Mouse (Mus musculus) megakaryocyte, embryonic 14.5 days (primary cell): Measurements from ENCODE around the gene Slc36a3.

ENCODE experiments used
- FLI1 ChIP-seq: IDR thresholded peaks from 2 replicates; pipeline ENCODE4 v1.6.1; 2012; ENCODE audit warnings: low read length, inconsistent platforms, mixed read lengths
- GATA1 ChIP-seq: IDR thresholded peaks from 3 replicates; pipeline ENCODE4 v1.6.1; 2012; ENCODE audit warnings: mixed read lengths, low read length, inconsistent platforms, borderline replicate concordance

- TF ChIP-seq GATA1 (no peak), FLI1 (no peak)
Measured at GRCm38 (mm10) chr11:55187777-55188176, 36.3 kb upstream of the Slc36a3 start.
